Mouse (Mus musculus) embryonic facial prominence, embryonic 12.5 days (tissue): ENCODE results near the gene Eif3f. TPM values are rescaled to one million over a fixed set of nuclear protein-coding genes. Genes with fewer than 3 reads are reported as not detected.
A peak's percentile ranks its signal among the peaks of the same experiment; 100 is the strongest.

Experiments used
- ATAC-seq: fragments of 200-750 bp; cut with Nextera tagmentation; 2 replicates; pipeline ENCODE4 v1.8.0; 2017; ENCODE audit not compliant: insufficient number of reproducible peaks, insufficient read depth, low FRiP score, low TSS enrichment
- H3K27ac ChIP-seq: fragments of 300-500 bp; sonication (generic); 2 replicates; pipeline ENCODE4 v1.5.1; 2016; ENCODE audit warnings: mild to moderate bottlenecking
- H3K27me3 ChIP-seq: fragments of 300-500 bp; sonication (generic); 2 replicates; pipeline ENCODE4 v1.6.1; 2016; ENCODE audit warnings: mild to moderate bottlenecking, moderate library complexity
- H3K36me3 ChIP-seq: fragments of 300-500 bp; sonication (generic); 2 replicates; pipeline ENCODE4 v1.6.1; 2016; ENCODE audit warnings: mild to moderate bottlenecking
- H3K4me1 ChIP-seq: fragments of 300-500 bp; sonication (generic); 2 replicates; pipeline ENCODE4 v1.6.1; 2016
- H3K4me2 ChIP-seq: fragments of 300-500 bp; sonication (generic); replicated peaks from 2 replicates; pipeline ENCODE4 v1.6.1; 2016; ENCODE audit warnings: mild to moderate bottlenecking, moderate library complexity
- H3K4me3 ChIP-seq: fragments of 300-500 bp; sonication (generic); 2 replicates; pipeline ENCODE4 v1.5.1; 2016; ENCODE audit warnings: mild to moderate bottlenecking
- H3K9ac ChIP-seq: fragments of 300-500 bp; sonication (generic); 2 replicates; pipeline ENCODE4 v1.6.1; 2016; ENCODE audit warnings: mild to moderate bottlenecking, moderate library complexity
- H3K9me3 ChIP-seq: fragments of 300-500 bp; sonication (generic); 2 replicates; pipeline ENCODE4 v1.6.1; 2016; ENCODE audit warnings: mild to moderate bottlenecking, moderate library complexity
- WGBS: fragments of 180-500 bp; shearing (Covaris S2); methylation state at CpG from one replicate; pipeline ENCODE4 v1.1.7; 2016; 5-methylcytosine and 5-hydroxymethylcytosine counted together
- polyA plus RNA-seq: library from polyadenylated mRNA; unstranded; fragments of >200 nt; fragmentation: Nextera tagmentation; extraction: Ambion mirVana; gene quantifications from 2 replicates; pipeline ENCODE4 v1.2.1, GENCODE M21; 2016

The Eif3f gene
- 93.5 and 97.4 TPM in 2 replicates for polyA plus RNA-seq

DNA sequence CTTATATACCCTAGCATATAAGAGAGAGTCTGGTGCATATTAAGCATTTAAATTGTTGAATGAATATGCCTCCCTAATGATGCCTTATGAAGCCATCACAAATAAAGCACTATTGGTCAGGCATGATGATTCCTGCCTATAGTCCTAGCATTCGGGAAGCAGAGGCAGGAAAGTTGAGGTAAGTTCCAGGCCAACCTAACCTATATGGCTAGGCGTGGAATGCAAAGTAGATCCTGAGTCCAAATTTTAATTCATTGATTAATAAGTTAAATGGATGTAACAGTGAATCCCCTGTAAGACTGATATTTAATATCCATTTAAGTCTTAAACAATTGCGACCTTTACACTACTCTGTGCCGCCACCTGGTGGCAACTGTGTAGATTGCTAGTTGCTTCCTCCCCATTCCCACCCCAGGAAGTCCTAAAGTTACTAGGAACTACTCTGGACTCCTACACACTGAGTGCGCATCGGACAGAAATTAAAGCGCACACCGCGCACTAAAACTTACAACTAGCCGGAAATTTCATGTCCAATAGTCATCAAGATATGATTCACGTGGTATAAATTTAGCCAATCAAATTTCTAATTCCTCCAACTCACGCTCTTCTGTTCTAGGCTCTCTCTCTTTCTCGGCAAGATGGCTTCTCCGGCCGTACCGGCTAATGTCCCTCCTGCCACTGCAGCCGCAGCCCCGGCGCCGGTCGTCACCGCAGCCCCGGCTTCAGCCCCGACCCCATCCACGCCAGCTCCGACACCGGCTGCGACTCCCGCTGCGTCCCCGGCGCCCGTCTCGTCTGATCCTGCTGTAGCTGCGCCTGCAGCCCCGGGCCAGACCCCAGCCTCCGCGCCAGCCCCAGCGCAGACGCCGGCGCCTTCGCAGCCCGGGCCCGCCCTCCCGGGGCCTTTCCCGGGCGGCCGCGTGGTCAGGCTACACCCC is at the start of gene Eif3f:
Eif3f (plus strand) TSS at position 624 of the 938 bp plus-strand sequence.
- peaks cover 12% of the 10 kb centered on the region for H3K4me1 ChIP-seq
- ATAC-seq, result peak; percentile 95

DNA sequence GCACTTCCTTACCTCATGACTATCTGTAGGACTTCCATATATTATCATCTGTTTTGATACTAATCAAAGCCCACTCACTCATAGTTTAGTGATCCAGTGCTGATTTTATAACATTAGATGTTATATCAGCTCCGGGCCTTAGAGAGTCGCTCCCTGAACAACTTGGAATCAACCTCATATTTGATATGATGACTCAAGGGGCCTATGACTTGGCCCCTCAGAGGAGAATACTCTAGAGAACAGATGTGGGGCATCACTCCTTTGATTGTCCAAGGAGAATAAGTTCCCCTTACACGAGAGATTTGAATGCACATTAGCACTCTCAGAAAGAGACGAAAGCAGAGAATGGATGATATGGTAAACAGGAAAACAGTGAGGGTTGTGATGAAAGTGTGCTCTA is 49.3 kb upstream of the Eif3f start, which contains the start of gene Olfr518:
Olfr518 (minus strand) TSS at position 101 of the 400 bp plus-strand sequence.
- ATAC-seq, result no peak
- Histone ChIP-seq H3K4me3 (no peak within 1 kb of the TSS), H3K4me1 (no peaks in the 10 kb centered on the region), H3K9me3 (no peaks in the 10 kb centered on the region), H3K4me2 (no peak within 1 kb of the TSS), H3K36me3 (no peaks in the 10 kb centered on the region), H3K27me3 (no peaks in the 10 kb centered on the region), H3K27ac (no peak within 1 kb of the TSS), H3K9ac (no peak within 1 kb of the TSS)
- WGBS, result 79% methylated on average over 4 of the region's 4 CpGs

More for the DNA sequence above, at the start of gene Eif3f:
- Histone ChIP-seq H3K36me3 (peaks cover 33% of the 10 kb centered on the region), H3K4me3 (peak within 1 kb of the TSS; percentile 97), H3K27me3 (no peaks in the 10 kb centered on the region), H3K27ac (peak within 1 kb of the TSS; percentile 80), H3K9me3 (no peaks in the 10 kb centered on the region), H3K9ac (peak within 1 kb of the TSS; percentile 94), H3K4me2 (peak within 1 kb of the TSS; percentile 66)
- 2% methylated on average over 50 of the region's 50 CpGs for WGBS

- 88% methylated on average over 5 of the region's 5 CpGs for WGBS
- Histone ChIP-seq H3K4me2 (no peak within 1 kb of the TSS), H3K4me1 (no peaks in the 10 kb centered on the region), H3K27me3 (no peaks in the 10 kb centered on the region), H3K27ac (no peak within 1 kb of the TSS), H3K9me3 (no peaks in the 10 kb centered on the region), H3K36me3 (no peaks in the 10 kb centered on the region), H3K9ac (no peak within 1 kb of the TSS), H3K4me3 (no peak within 1 kb of the TSS)
- ATAC-seq, result no peak
These were observed 39.9 kb upstream of the Eif3f start, which contains the start of gene Olfr519 for GRCm38 (mm10) chr7:108894320-108894719. Gene Olfr519, minus strand, starts transcription at chr7:108894420.

DNA sequence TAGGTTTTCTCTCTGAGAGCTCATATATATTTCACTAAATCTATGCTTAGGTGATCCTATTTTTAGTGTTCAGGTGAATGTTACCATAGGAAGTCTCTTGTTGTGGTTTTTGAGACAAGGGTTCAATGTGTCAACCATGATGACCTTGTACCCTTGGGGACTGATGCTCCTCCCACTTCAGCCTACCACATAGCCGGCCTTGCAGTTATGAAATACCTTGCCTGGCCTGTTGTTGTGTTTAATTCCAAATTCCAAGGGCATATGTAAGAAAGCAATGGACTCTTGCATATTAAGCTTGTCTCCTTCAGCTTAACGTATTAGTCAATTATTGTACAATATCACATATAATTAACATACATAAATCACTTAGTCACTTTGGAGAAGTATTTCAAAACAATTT is 30.2 kb upstream of the Eif3f start:
- 66% methylated on average over 2 of the region's 2 CpGs for WGBS
- no peak for ATAC-seq
- Histone ChIP-seq H3K4me1 (no peaks in the 10 kb centered on the region), H3K9ac (no peak overlapping the region), H3K27me3 (no peaks in the 10 kb centered on the region), H3K36me3 (no peaks in the 10 kb centered on the region), H3K4me2 (no peak overlapping the region), H3K9me3 (no peaks in the 10 kb centered on the region), H3K27ac (no peak overlapping the region), H3K4me3 (no peak overlapping the region)

- Histone ChIP-seq H3K27me3 (no peaks in the 10 kb centered on the region), H3K27ac (no peak overlapping the region), H3K4me1 (no peaks in the 10 kb centered on the region), H3K9me3 (no peaks in the 10 kb centered on the region), H3K9ac (no peak overlapping the region), H3K4me3 (no peak overlapping the region), H3K36me3 (no peaks in the 10 kb centered on the region), H3K4me2 (no peak overlapping the region)
- 81% methylated on average over 4 of the region's 4 CpGs for WGBS
- ATAC-seq, result no peak
These were observed 7.2 kb upstream of the Eif3f start for GRCm38 (mm10) chr7:108927043-108927442.

DNA sequence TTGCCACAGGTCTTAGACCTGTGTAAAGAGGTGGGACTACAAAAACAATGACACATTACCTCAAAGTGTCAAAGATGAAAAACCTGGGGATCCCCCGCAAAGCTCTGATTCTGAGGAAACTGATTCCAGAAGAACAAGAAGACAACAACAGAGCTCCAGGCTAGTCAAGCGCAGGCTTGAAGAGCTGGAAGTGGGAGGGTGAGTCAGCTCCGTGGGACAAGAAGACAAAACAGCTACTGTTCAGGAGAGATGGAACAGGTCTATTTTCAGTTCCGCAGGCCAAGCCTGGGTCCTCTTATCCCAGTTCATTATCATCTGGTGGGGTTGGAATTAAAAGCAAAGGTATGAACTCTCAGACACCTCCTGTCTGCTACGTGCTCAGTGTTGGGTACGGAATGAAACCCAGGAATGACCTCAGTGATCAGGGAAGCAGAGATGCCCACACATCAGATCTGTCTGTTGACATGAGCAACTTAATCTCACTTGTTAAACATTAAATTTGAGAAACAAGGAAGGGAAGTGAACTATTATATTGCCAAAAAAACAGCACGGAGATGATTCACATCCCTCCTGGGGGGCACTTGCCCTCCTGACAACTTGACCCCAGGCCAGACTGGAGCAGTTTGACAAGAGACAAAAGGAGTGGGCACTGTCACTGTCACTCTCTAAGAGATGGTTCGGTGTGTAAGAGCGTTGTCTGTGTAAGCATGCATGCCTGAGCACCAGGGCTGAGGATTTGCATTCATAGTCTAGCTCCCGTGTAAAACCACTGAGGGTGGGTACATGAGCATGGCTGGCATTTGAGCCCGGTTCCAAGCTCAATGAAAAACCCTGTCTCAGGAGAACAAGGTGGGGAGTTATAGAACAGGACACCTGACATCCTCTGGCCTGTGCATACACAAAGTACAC is 5.7 kb upstream of the Eif3f start:
- H3K9me3 ChIP-seq, result no peaks in the 10 kb centered on the region
- H3K4me1 ChIP-seq, result no peaks in the 10 kb centered on the region
- no peaks in the 10 kb centered on the region for H3K27me3 ChIP-seq
- H3K36me3 ChIP-seq, result no peaks in the 10 kb centered on the region
- no peak overlapping the region for H3K4me3 ChIP-seq
- no peak overlapping the region for H3K4me2 ChIP-seq
- WGBS, result 72% methylated on average over 11 of the region's 11 CpGs
- no peak overlapping the region for H3K9ac ChIP-seq
- no peak overlapping the region for H3K27ac ChIP-seq
- no peak for ATAC-seq

GRCm38 (mm10) chr7:108929726-108930393 is 4.4 kb upstream of the Eif3f start, which contains the start of gene Nlrp10:
Gene Nlrp10, minus strand, starts transcription at chr7:108930178.
- H3K36me3 ChIP-seq, result no peaks in the 10 kb centered on the region
- no peaks in the 10 kb centered on the region for H3K9me3 ChIP-seq
- H3K27ac ChIP-seq, result no peak within 1 kb of the TSS
- ATAC-seq, result no peak
- H3K4me1 ChIP-seq, result no peaks in the 10 kb centered on the region
- WGBS, result 76% methylated on average over 6 of the region's 6 CpGs
- H3K9ac ChIP-seq, result no peak within 1 kb of the TSS
- H3K4me2 ChIP-seq, result no peak within 1 kb of the TSS
- no peak within 1 kb of the TSS for H3K4me3 ChIP-seq
- H3K27me3 ChIP-seq, result no peaks in the 10 kb centered on the region

DNA sequence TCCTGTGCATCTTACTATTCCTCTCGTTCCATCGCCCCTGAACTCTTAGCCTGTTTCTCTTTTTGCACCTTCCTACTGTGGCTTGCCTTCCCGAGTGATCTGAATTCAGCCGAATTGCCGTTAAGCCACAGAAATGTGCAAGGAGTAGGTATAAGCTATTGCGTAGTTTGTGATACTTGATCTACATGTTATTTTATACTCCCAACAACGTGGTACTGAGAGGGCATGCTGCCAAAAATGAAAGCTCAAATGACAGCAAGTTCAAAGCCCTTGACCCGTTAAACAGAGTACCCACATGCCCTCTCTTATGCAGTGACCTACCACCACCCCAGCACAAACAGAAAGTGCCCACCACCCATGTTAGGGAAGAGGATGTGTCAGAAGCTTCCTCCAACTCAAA is 619 bp downstream of the Eif3f start:
- Histone ChIP-seq H3K36me3 (peaks cover 40% of the 10 kb centered on the region), H3K4me1 (peaks cover 12% of the 10 kb centered on the region), H3K27ac (no peak overlapping the region), H3K9me3 (no peaks in the 10 kb centered on the region), H3K9ac (peak overlapping the region; percentile 94), H3K4me2 (peak overlapping the region; percentile 66), H3K4me3 (peak overlapping the region; percentile 97), H3K27me3 (no peaks in the 10 kb centered on the region)
- WGBS, result 6% methylated on average over 8 of the region's 8 CpGs
- no peak for ATAC-seq

GRCm38 (mm10) chr7:108935411-108935810 is 1.2 kb downstream of the Eif3f start:
- Histone ChIP-seq H3K4me1 (peaks cover 12% of the 10 kb centered on the region), H3K27ac (no peak overlapping the region), H3K4me3 (peak overlapping the region; percentile 97), H3K9me3 (no peaks in the 10 kb centered on the region), H3K36me3 (peaks cover 46% of the 10 kb centered on the region), H3K4me2 (peak overlapping the region; percentile 66), H3K27me3 (no peaks in the 10 kb centered on the region), H3K9ac (peak overlapping the region; percentile 94)
- 80% methylated on average over 7 of the region's 7 CpGs for WGBS
- ATAC-seq, result no peak

DNA sequence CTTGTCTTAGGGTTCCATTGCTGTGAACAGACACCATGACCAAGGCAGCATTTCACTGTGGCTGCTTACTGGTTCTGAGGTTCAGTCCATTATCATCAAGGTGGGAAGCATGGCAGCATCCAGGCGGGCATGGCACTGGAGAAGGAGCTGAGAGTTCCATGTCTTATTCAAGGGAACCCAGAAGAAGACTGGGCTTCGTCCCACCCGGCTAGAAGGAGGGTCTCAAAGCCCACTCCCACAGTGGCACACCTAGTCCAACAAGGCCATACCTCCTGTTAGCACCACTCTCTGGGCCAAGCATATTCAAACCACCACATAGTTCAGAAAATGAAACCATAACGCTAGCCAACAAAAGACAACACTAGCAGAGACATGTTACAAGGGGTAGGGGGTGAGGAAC is 2.4 kb downstream of the Eif3f start:
- no peak overlapping the region for H3K9ac ChIP-seq
- H3K27me3 ChIP-seq, result no peaks in the 10 kb centered on the region
- H3K36me3 ChIP-seq, result peaks cover 58% of the 10 kb centered on the region
- peaks cover 12% of the 10 kb centered on the region for H3K4me1 ChIP-seq
- no peak overlapping the region for H3K27ac ChIP-seq
- ATAC-seq, result no peak
- H3K4me3 ChIP-seq, result no peak overlapping the region
- 90% methylated on average over 4 of the region's 4 CpGs for WGBS
- H3K4me2 ChIP-seq, result no peak overlapping the region
- no peaks in the 10 kb centered on the region for H3K9me3 ChIP-seq

DNA sequence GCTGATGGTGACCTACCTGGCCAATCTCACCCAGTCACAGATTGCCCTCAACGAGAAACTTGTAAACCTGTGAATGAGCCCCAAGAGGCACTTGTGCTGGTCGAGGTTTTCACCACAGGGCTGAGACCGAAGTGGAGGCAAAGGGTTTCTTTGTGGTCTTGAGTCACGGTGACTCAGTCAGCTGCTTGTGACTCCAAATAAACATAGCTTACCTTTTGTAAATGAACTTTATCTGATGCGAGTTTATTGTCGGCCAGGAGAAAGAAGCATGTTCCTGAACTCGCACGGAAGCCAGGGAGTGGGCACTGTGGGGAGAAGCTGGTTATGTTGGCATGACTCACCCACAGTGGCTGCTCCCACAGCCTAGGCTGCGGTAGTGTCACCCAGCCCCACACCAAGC is 7.2 kb downstream of the Eif3f start:
- ATAC-seq, result no peak
- H3K36me3 ChIP-seq, result peaks cover 74% of the 10 kb centered on the region
- no peak overlapping the region for H3K4me2 ChIP-seq
- no peak overlapping the region for H3K27ac ChIP-seq
- H3K4me1 ChIP-seq, result no peaks in the 10 kb centered on the region
- no peak overlapping the region for H3K9ac ChIP-seq
- WGBS, result 93% methylated on average over 9 of the region's 9 CpGs
- no peaks in the 10 kb centered on the region for H3K27me3 ChIP-seq
- no peak overlapping the region for H3K4me3 ChIP-seq
- no peaks in the 10 kb centered on the region for H3K9me3 ChIP-seq
